Mouse (Mus musculus): ENCODE results near the gene Fbxw7. TPM values are rescaled to one million over a fixed set of nuclear protein-coding genes. Genes with fewer than 3 reads are reported as not detected.

Gene Fbxw7
- polyA plus RNA-seq, 1 experiment, result 11.6 TPM

GRCm38 (mm10) chr3:84889648-84890047 lies 74.6 kb downstream of the Fbxw7 start:
- no peak for DNase-seq (ENCODE audit: low spot score)

DNA sequence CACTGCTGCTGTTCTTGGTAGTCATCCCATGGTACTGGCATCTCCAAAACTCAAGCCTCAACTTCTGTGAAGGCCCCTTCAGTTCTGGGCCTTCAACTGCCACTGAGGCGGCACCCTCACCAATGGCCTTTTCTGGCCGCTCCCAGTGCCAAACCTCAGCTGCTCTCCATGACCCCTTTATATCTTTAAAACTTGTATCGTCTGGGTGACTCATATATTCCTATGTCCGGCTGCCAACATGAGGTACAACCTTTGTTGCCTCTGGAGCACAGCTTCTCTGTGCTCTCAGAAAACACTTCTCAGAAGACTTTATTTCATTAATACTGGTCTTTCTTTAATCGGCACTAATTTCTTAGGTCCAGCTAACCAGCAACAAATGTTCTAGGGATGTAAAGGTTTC lies 75.9 kb downstream of the Fbxw7 start:
- DNase-seq (ENCODE audit: low spot score), result no peak

DNA sequence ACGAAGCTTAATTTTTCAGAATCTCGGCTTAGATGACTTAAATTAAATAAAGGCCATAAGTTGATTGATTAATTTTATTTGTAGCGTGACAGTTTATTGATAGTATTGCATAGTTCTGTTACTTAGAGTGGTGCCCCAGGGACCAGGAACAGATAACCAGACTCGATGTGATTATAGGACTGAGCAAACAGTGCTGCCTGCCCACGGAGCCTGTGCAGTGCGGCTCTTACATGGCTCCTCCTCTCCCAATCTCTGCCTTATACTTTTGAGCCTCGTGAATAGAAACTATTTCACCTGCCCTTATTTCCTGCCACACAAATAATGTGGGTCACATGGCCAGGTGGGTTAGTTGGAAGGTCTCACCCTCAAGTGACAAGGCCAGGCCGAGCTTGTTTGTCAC lies 82.9 kb downstream of the Fbxw7 start:
- no peak for DNase-seq (ENCODE audit: low spot score)

DNA sequence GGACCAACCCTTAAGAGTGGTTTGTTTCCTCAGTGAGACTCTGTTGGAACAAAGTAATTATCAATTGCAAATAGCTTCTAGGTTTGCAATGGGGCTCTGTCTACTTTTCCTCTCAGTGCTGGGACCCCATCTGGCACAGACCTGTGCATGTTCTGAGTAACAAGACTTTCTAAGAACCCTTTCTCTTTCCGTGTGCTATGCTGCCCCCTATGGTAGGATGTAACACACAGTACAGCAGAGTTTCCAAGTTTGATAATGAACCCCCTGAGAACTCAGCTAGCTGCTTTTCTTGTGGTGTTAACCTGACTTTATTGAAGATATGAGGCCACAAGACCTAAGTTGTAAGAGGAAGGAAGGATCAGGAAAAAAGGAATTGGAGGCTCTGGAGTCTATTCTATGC lies 91.5 kb downstream of the Fbxw7 start:
- no peak for DNase-seq (ENCODE audit: low spot score)

GRCm38 (mm10) chr3:84914284-84914683 lies 99.2 kb downstream of the Fbxw7 start:
- DNase-seq (ENCODE audit: low spot score), result no peak

DNA sequence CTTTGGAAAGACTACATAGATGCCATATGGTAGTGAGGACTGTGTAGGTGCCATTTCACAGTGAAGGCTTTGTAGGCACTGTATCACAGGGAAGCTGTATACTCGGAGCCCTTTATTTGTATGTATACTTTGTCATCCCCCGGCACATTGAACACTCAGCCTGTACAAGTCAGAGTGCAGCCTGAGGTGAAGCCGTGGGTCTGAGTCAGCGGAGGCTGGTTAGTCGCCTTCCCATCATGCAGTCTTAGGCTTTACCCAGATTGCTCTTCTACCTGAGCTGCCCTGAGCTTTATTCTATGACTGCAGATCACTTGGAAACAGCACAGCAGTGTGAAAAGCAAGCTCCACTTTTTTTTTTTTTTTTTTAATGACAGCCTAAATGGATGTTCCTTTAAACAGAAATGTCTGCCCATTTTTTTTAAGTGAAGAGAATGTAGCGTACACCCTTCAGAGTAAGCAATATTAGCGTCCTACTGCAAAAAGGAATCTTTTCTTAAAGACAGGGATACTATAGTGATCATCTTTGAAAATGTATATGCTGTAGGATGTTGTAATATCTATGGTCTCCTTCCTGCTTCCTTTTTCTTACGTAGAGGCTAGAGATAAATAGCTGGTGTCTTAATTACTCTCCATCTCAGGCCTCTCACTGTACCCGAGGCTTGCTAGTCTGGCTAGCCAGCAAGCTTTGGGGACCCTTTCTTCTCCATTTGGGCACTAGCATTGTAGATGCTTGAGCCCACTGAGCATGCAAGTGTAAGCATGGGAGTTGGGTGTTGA lies 103.0 kb downstream of the Fbxw7 start:
- DNase-seq (ENCODE audit: low spot score), result no peak

- DNase-seq (ENCODE audit: low spot score), result no peak
These were observed 106.8 kb downstream of the Fbxw7 start for GRCm38 (mm10) chr3:84921704-84922420.

GRCm38 (mm10) chr3:84923256-84923655 lies 108.2 kb downstream of the Fbxw7 start:
- no peak for DNase-seq (ENCODE audit: low spot score)

DNA sequence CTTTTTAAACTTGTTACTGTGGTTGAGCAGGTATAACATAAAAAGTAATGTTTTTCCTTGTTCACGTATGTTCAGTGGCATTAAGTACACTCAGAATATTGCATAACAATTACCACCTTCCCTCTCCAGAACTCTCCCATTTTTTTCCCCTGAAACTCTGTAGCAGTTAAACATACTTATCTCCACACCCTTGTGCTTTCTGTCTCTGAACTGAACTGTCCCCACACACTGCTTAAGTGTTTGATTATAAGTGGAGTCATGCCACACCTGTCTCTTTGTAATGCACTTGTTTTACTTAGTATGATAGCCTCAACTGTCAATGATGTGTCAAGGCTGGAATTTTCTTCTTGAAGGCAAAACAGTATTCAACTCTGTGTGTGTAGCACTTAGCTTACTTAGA lies 108.6 kb downstream of the Fbxw7 start:
- no peak for DNase-seq (ENCODE audit: low spot score)

DNA sequence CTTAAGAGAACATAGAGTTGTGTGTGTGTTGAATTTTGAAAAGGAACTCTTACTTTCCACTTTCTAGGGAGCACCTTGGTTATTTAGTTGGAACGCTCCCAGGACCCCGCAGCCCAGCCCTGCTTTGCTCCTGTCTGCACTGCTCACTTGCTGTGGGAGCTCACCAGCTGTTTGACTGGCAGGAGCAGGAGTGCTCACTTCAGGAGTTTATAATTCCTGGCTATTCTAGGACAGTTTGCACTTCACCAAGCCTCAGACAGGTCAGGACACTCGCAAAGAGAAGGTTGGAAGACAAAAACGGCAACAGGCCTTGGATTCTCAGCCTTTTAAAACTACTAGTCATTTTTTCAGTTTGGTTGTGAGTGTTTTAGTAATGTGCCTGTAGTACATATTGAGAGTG lies 110.2 kb downstream of the Fbxw7 start:
- DNase-seq (ENCODE audit: low spot score), result no peak

- no peak for DNase-seq (ENCODE audit: low spot score)
These were observed 111.1 kb downstream of the Fbxw7 start for GRCm38 (mm10) chr3:84926140-84926539.

GRCm38 (mm10) chr3:84927168-84927794 lies 112.2 kb downstream of the Fbxw7 start:
- DNase-seq (ENCODE audit: low spot score), result no peak

GRCm38 (mm10) chr3:84927901-84928300 lies 112.8 kb downstream of the Fbxw7 start:
- no peak for DNase-seq (ENCODE audit: low spot score)

DNA sequence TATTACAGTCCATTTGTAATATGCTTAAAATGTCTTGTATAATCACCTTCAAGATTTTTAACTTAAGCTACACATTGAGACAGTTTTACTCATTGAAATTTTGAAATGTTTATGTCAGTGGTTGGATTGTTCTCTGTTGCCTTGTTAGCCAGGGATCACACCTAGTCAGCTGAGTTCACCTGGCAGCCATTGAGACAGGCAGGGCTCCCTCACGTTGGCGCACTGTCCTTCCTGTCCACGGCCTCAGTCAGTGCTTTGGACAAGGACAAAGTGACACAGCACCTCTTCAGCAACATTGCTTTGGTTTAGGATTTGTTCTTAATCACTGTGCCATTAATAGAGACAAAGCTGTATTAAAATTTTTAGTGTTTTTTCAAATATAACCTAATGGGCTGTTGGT lies 114.1 kb downstream of the Fbxw7 start:
- DNase-seq (ENCODE audit: low spot score), result no peak

GRCm38 (mm10) chr3:84930683-84931082 lies 115.6 kb downstream of the Fbxw7 start:
- DNase-seq (ENCODE audit: low spot score), result no peak

GRCm38 (mm10) chr3:84935729-84936128 lies 120.7 kb downstream of the Fbxw7 start:
- no peak for DNase-seq (ENCODE audit: low spot score)

- DNase-seq (ENCODE audit: low spot score), result no peak
These were observed 121.2 kb downstream of the Fbxw7 start for GRCm38 (mm10) chr3:84936252-84936651.

- DNase-seq (ENCODE audit: low spot score), result no peak
These were observed 121.9 kb downstream of the Fbxw7 start for GRCm38 (mm10) chr3:84936956-84937355.

DNA sequence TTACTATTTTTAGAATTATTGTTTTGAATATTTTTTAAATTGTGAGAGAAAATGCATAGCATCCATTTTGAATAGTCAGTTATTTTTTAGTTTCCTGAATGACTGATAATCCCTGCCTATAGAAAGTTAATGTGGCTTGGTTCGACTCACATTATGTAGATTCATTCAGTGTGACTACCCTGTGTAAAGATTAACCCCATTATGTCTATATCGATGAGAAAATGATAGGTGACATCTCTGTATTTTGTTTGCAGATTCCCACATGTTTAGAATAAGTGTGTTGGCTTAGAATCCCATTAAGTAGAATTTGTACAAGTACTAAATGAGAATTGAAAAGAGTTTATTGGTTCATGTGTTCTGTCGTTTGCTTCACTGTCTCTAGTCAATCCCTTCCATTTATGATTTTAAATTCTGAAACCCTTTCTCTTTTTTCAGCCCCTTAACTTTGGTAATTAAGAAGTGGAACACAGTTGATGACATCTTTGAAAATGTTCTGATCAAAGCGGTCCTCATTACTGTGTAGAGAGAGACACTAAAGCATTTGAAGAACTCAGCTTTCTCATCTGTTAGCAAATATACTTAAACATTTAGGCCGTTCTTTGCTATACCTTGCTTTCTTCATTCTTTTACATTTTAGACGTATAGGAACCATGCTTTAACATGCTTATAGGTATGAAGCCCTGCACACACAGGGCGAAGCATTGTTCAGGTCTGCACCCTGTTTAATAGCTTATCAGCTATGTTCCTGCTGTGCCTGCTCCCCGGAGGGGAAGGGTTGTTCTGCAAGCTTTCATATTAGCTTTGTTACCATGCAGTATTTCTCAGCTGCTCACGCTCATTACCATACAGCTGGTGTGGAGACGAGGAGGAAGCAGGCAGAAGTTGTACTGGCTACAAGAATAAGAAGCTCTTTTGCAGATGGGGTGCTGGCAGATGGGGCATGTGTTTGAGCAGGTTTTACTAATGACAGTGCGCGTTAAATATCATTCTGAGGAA lies 122.6 kb downstream of the Fbxw7 start:
- DNase-seq (ENCODE audit: low spot score), result no peak

DNA sequence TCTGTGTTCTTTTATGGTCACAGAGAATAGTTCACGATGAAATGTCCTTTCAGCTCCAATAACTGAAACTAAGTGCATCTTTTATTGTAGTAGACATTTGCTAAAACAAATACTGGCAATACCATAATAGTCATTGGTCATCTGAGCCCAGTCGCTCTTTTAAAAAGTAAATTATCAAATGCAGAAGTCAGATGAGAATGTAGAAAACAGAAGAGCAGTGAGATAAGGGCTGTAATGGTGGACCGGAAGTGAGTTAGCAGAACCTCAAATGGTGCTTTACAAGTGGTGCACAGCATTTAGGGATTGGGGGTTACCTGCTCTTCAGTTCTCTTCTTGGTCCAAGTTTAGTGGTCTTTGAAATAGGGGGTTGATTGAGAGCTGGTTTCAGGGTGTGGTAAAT lies 129.9 kb downstream of the Fbxw7 start:
- no peak for DNase-seq (ENCODE audit: low spot score)

DNA sequence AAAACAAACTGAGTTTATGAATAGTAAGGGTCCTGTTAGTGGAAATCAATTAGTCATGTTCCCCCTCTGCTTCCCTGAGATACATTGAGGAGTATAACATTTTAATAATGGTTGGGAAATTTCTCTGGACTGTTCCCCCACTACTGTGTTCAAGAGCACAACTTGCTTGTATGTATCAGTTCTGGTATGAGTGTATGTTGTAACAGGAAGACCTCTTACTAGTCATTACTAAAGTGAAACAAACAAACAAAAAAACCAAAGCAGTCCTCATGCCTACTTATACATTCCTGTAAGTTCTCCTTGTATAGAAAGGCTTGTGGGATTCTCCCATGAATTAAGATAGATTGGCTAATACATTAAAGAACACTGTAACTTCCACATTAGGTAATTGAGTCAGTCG lies 131.3 kb downstream of the Fbxw7 start:
- no peak for DNase-seq (ENCODE audit: low spot score)

DNA sequence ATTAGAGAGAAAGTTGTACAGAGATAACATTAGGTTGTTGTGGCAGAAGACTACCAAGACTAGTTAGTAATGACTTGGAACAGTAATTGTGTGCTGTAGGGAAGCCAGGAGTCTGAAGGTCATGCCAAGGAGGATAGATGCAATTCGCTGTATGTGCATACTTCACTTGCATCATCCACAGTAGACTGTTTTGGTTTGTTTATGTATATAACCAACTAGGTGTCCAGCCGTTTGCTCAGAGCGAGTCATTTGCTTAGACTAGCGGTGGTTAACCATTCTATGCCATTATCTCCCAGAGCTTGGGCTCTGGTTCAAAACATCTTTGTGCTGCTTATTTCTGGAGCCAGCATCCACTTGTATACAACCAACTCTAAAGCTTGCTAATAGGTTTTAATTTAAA lies 134.3 kb downstream of the Fbxw7 start:
- DNase-seq (ENCODE audit: low spot score), result no peak

All from urinary bladder, adult 2 months (tissue).